Mouse (Mus musculus): ENCODE results near the gene BC107364. TPM values are rescaled to one million over a fixed set of nuclear protein-coding genes. Genes with fewer than 3 reads are reported as not detected.
A peak's percentile ranks its signal among the peaks of the same experiment; 100 is the strongest.
"Not testable (repeated sequence)": the region's sequence is repeated elsewhere in the genome, so short reads cannot be mapped to it uniquely, and the experiment has no call there.

BC107364 gene
- total RNA-seq, 1 experiment from 2014 or later, result not detected

DNA sequence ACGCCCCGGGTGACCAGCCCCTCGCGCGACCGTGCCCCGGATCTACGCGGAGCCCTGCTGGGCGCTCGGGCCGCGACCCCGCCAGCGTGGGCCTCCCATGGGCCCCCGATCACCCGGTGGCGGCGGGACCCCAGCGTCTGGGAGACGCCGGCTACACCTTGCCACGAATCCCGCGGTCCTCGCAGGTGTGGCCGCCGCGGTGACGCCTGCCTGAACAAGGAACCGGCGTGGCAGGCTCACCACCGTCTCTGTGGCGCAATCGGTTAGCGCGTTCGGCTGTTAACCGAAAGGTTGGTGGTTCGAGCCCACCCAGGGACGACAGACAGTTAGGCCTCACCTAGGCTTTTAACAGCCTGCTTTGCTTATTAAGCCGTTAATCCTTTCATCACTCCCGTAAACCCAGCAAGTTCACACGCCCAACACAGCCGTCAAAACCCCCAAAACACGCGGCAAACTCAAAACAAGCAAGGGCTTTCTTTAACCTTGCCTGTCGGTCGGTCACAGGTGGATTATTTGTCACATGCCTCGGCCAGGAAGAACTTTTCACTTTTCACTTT, 847 bp downstream of the BC107364 start:
- not testable (repeated sequence) for DNase-seq

- not testable (repeated sequence) for DNase-seq
These were observed 1.6 kb downstream of the BC107364 start for GRCm38 (mm10) chr3:96450586-96450896.

DNA sequence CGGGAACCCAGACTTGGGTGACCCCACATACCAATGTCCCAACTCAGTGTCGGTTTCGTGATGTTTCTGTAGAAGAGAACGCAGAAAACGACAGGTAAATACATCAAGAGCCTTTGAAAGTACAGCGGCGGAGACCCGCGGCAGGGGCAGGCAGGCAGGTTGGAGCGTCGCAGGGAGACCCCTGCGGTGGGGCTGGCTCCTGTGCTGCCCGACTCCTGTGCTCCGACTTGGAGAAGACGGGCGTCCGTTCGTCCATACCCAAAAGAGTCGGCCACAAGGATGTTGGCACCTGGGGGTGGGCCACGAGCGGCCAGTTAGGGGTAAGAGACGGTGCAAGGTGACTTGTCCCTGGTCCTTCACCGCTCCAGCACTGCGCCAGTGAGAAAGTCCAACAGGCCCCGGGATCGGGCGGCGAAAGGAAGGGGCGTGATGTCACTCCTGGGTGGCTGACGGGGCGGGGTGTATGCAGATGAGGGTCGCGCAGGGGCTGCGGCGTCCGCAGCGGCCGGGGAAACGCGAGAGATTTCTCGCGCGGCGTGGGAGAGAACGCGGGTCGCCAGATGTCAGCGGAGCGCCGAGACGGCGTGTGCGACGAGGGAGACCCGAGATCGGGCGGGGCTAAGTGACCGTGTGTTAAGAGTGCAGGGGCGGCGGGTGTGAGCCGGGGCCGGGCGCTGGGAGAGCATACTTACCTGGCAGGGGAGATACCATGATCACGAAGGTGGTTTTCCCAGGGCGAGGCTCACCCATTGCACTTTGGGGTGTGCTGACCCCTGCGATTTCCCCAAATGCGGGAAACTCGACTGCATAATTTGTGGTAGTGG, 2.1 kb downstream of the BC107364 start:
- DNase-seq, result not testable (repeated sequence)

DNA sequence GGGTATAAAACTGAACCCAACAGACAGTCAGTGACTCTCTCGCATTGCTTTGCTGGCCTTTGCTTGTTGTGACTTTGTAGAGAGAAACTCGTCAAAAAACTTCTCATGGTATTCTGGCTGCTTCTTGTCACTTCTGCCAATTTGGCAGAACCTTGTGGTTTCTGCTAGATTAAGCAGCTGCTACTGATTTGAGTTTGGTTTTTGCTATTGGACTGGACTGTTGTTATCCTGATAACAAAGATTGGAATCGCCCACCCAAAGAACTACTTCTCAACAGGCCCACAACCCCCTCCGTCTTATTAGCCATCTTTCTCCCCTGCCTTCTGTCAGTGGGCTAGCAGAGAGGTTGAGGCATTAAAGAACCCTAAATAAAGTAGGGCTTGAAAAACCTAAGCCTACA, 6.7 kb downstream of the BC107364 start:
- DNase-seq, result no peak

DNA sequence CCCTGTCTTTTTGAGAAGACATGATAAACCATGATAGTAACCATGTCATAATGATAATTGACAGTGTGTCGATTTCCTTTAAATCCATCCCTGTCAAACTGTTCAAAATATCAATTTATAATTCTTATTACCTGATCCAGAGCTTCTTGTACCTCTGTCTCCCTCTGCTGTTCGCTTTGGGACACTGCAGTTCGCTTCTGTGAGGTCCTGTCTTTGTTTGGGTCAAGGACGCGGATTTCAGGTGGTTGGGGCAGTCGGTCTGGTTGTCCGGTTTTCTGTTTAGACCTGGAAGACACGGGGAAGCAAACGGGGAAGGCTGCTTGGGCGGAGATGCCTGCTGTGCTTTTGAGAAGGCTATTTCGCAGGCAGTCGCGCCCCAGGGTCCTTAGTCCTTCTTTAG, 11.5 kb downstream of the BC107364 start:
- peak; percentile 44 for DNase-seq

- no peak for DNase-seq
These were observed 16.5 kb downstream of the BC107364 start for GRCm38 (mm10) chr3:96435557-96436091.

DNA sequence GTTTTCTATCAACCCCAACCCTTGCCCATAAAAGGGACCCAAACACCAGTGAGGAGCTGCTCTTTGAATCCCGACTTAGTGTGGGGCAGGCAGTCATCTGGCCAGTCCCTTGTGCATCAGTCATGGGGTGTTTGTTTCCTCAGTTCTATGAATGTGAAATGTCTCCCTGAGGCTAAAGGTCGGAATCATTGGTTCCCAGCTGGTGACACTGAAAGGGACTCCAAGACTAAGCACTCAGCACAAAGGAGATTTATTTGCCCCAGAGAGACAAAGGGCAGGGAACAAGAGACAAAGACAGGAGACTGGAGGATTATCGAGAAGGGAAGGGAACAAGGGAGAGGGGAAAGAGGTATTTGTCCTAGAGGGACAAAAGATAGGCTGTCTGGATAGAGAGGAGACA, 19.9 kb downstream of the BC107364 start:
- no peak for DNase-seq

DNA sequence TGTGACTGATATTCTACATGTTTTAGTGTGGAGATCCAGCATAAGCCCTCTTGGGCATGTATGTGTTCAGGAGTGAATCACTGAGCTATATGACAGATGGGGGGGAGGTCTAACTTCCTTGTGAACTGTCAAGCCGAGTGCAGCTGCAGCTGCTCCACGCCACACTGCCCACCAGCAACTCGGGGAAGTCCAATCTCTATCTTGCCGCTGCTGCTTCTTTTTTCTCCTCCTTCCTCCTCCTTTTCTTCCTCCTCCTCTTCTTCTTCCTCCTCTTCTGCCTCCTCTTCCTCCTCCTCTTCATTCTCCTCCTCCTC, 22.3 kb downstream of the BC107364 start:
- DNase-seq, result no peak

DNA sequence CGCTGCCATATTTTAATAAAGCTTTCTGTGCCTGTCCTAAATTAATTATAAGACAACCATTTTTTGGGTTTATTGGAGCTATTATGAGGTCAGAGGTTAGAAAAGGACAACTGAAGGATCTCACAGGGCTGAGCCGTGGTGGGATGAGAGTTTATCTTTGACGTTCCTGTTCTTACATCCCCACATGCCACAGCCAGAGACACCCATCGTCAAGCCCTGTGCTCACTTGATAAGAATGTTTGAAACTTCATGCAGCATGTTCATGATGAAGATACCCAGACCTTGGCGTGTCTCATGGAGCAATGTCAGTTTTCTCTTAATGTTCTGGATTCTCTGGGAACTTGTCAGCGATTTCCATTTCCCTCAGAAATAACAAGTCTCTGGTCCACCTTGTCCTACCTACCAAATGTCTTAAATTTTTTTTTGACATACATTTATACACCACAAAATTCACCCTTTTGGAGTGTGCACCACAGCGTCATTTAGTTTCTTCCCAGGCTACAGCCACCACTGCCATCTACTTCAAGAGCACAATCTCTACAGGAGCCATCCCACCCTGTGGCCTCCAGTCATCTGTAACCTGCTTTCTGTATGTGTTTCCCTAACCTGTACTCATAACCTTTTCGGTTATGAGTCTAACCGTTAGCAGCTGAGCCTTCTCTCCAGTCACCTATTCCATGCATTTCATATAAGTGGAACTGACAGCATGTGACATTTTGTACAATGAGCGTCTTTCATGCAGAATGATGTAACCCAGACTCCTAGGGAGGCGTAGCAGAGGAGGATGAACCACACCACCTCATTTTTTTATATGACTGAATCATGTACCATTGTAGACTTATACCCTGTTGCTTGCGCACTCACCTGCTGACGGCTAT, 22.9 kb downstream of the BC107364 start:
- DNase-seq, result no peak

GRCm38 (mm10) chr3:96427761-96428462, 24.2 kb downstream of the BC107364 start:
- peak; percentile 40 for DNase-seq

DNA sequence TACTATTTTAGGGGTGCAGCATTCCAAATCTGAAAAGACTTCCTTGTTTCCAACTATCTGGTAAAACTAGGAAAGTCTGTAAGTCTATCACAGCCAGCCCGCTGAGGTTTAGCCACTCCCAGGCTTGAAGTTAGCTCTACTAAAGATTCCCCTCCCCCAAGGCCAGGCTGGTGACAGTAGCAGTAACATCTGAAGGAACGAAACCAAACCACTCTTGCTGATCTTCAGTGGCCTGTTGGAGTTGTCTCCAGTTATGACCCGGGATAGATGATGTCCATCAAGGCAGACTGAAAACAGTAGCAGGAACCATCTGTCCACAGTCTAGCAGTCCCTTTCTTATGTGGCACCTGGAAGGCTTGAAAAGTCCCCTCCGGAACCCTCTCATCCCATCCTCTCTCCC, 24.8 kb downstream of the BC107364 start:
- DNase-seq, result no peak

GRCm38 (mm10) chr3:96426268-96426667, 25.8 kb downstream of the BC107364 start:
- DNase-seq, result no peak

DNA sequence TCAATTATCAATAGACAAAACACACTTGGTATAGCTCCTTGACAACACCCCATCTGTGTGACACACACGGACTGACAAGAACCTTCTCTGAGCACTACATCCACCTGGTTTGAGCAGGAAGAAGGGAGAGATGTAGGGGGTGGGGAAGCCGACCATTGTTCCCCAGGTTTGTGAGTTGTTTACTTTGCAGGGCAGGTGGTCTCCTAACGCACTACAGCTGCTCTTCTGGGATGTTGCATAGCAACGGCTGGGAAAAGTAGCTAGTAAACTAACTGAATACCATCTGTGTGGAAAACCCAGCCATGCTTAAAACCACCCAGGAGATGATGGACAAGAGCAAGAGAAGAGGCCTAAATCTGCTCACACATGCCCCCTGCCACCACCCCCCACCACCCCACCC, 27.7 kb downstream of the BC107364 start:
- not testable (repeated sequence) for DNase-seq

GRCm38 (mm10) chr3:96423889-96424288, 28.2 kb downstream of the BC107364 start:
- no peak for DNase-seq

GRCm38 (mm10) chr3:96420796-96421195, 31.3 kb downstream of the BC107364 start:
- DNase-seq, result no peak

DNA sequence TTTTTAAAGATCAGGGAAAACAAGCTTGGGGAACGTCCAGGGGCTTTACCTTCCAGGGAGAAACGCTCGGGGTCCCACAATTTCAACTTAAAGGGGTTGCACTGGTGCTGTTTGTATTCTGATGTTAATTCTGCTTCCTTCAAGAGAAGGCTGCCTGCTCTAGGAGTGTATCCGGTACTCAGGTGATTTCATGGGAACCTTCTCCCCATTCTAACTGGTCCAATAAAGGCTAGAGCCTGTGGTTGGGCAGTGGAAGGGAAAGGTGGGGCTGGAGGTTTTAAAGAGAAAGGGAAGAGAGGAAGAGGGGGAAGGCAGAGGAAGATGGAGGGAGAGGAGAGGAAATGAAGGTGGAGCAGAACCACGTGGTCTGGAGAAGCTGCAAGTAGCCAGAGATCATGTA, 33.2 kb downstream of the BC107364 start:
- not testable (repeated sequence) for DNase-seq

DNA sequence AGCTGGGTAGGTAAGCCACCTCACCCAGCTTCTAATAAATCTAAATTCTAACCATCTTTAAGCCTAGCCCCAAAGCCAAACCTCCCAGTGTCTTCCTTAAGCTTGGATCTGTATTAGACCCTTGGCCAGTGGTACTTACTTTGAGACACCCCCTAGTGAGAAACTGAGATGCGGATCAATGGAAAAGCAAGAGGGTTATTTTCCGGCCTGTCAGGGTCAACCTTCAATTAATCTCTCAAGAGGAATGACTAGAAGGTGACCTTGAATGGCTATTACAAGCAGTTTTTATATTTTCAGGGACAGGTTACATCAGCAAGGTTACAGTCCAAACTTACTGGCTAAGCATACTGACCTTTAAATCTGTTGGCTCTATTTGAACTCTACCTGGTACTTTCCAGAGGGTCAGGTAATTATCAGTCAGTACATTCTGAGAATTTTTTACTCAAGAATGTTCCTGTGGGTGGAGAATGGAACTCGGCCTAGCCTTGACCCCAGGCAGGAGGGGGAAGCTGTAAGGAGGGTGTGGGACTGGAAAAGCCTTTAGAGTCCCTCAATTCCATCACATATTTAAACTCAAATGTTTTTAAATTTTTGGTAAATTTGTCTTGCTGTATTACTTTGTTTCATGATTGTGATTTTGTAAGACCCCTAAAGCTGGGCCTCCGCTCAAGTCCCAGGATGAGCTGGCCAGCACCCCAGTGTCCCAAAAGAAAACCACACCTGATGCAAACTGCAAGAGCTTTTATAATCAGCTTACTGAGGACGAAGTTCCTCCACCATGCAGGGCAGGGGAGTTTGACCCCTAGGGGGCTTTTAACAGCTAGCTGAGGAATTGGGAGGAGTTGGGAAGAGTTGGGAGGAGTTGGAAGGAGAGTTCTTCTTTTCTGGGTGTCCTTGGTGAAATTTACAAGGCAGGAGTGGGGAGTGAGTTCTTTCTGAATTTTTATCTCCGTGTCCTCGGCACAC, 34.0 kb downstream of the BC107364 start:
- no peak for DNase-seq

- DNase-seq, result no peak
These were observed 35.5 kb downstream of the BC107364 start for GRCm38 (mm10) chr3:96416595-96416994.

- DNase-seq, result no peak
These were observed 36.0 kb downstream of the BC107364 start for GRCm38 (mm10) chr3:96416056-96416455.

DNA sequence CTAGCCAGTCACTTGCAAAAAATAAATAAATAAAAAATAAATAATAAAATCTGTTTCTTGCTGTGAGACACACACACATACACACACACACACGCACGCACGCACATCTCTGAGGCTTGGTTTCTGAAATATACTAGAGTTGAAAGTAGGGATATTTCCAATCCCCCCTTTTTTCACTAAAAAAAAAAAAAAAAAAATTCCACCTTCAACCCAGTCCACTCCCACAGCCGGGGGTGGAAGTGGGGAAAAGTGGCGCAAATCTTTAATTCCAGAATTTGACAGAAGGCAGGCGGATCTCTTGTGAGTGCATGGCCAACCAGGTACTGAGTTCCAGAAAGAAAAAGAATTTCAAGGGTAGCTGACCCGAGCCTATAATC, 37.2 kb downstream of the BC107364 start:
- no peak for DNase-seq

Data from adrenal gland, postnatal 25 days (tissue).